Mouse (Mus musculus) lung, adult 2 months (tissue): Measurements from ENCODE around the gene Odf2l. TPM values are rescaled to one million over a fixed set of nuclear protein-coding genes. Genes with fewer than 3 reads are reported as not detected.

Source experiments
- DNase-seq: peaks from one replicate; pipeline ENCODE4 v3.0.0; 2022
- H3K4me1 ChIP-seq: fragments of 200-500 bp; 2 replicates; pipeline ENCODE4 v1.6.1; 2011; ENCODE audit warnings: low read length; ENCODE audit not compliant: control insufficient read depth, insufficient read depth
- H3K4me3 ChIP-seq: fragments of 200-500 bp; replicated peaks from 2 replicates; pipeline ENCODE3; 2011; ENCODE audit warnings: low read depth, mild to moderate bottlenecking, control low read depth, low read length; ENCODE audit errors: extremely low read depth
- CTCF ChIP-seq: fragments of 200-500 bp; IDR thresholded peaks from 2 replicates; pipeline ENCODE4 v1.5.1; 2011; ENCODE audit warnings: mild to moderate bottlenecking, low read length, control low read depth; ENCODE audit not compliant: insufficient read depth
- POLR2A ChIP-seq: fragments of 200-500 bp; IDR thresholded peaks from 2 replicates; pipeline ENCODE4 v1.6.1; 2011; ENCODE audit warnings: low read depth, mild to moderate bottlenecking, control low read depth, low read length, borderline replicate concordance; ENCODE audit errors: extremely low read depth
- WGBS: fragments of 180-500 bp; shearing (Covaris S2); methylation state at CpG from one replicate; pipeline ENCODE4 v1.1.7; 2018; 5-methylcytosine and 5-hydroxymethylcytosine counted together
- polyA plus RNA-seq: library from polyadenylated mRNA; depleted of rRNA; stranded (reverse); fragments of >200 nt; gene quantifications from 2 replicates; pipeline ENCODE4 v1.2.3, GENCODE M21; 2012

Odf2l gene
- polyA plus RNA-seq, 1 experiment: 2.6 TPM

DNA sequence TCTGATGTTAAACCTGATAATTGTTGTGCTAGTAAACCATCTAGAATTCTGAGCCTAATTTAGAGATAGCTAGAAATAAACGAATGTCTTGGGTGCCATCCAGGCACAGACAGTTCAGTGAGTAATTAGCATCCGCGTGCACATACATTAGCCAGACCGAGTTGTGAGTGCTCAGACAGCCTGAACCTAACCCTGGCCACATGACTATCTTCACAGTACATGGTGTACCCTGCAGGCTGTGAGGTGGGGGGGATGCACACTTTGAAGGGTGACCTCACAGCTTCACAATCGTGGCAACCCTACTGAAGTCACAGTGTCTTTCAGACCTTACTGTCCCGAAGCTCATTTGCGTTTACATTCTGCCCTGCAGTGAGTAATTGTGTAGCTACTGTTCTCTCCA lies 33.5 kb downstream of the Odf2l start:
- H3K4me1 ChIP-seq: no peaks in the 10 kb centered on the region
- TF ChIP-seq POLR2A: no peak
- H3K4me3 ChIP-seq: no peak overlapping the region
- 63% methylated on average over 7 of the region's 7 CpGs for WGBS
- DNase-seq: no peak

- H3K4me3 ChIP-seq: no peak overlapping the region
- TF ChIP-seq CTCF: no peak
- no peak for TF ChIP-seq POLR2A
- DNase-seq: no peak
- H3K4me1 ChIP-seq: no peaks in the 10 kb centered on the region
- WGBS: 85% methylated on average over 6 of the region's 6 CpGs
These were observed 38.5 kb downstream of the Odf2l start for GRCm38 (mm10) chr3:145156883-145157282.

GRCm38 (mm10) chr3:145158441-145158840 lies 40.1 kb downstream of the Odf2l start:
- TF ChIP-seq CTCF (no peak), POLR2A (no peak)
- Histone ChIP-seq H3K4me1 (no peaks in the 10 kb centered on the region), H3K4me3 (no peak overlapping the region)
- 86% methylated on average over 3 of the region's 3 CpGs for WGBS
- DNase-seq: no peak

DNA sequence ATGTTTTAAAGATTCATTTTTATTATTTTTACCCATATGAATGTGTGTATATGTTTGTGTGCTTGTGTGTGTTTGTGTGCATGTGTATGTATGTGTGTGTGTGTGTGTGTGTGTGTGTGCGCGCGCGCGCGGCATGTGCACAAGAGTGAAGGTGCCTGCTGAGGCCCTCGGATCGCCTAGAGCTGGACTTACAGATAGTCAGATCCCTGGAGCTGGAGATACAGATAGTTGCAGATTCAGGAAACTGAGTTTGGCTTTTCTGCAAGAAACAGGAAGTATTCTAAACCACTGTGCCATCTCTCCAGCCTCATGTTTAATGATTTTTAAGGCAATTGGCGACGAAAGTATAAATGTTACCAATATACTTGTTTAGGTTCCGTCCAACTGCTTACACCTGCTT lies 48.4 kb downstream of the Odf2l start:
- DNase-seq: no peak
- Histone ChIP-seq H3K4me3 (no peak overlapping the region), H3K4me1 (no peaks in the 10 kb centered on the region)
- WGBS: 86% methylated on average over 11 of the region's 11 CpGs
- TF ChIP-seq CTCF: no peak
- TF ChIP-seq POLR2A: no peak

- 58% methylated on average over 5 of the region's 5 CpGs for WGBS
- no peak for DNase-seq
- H3K4me3 ChIP-seq: no peak overlapping the region
- TF ChIP-seq POLR2A (no peak), CTCF (no peak)
- no peaks in the 10 kb centered on the region for H3K4me1 ChIP-seq
These were observed 49.4 kb downstream of the Odf2l start for GRCm38 (mm10) chr3:145167766-145168165.

DNA sequence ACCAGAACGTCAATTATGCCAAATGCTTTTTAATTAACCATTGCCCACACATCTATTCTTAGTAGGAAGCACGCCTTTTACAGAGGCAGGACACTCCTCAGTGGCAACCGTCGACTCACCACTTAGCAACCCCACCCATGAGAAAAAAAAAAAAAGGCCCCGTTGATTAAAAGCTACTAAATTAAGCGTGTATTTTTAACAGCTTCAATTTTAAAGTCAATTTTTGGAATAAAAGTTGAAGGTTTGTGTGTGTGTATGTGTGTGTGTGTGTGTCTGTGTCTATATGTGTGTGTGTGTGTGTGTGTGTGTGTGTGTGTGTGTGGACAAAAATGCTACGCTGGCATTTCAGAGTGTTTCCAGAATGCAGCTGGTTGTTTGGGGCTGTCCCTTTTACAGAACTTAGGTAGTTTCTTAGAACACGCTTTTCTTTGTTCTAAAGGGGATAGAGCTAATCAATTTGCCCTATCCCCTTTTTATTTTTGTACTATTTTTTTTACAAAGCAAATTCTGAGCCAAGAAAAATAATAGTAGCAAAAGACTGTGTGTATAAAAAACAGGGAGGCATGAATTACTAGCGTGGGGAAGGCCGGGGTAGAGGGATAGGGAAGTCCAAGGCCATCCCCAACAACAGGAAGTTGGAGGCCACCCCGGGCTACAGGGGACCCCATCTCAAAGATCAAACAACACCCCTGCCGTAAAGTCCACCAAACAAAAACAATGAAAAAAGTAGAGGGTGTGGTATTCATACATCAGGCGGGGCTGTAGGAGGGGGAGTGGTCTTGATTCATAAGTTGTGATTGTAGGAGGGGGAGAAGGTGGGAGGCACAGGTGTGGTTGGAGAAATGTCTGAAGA lies 50.7 kb downstream of the Odf2l start:
- no peak overlapping the region for H3K4me3 ChIP-seq
- TF ChIP-seq POLR2A (no peak), CTCF (no peak)
- no peak for DNase-seq
- WGBS: 66% methylated on average over 13 of the region's 13 CpGs
- no peaks in the 10 kb centered on the region for H3K4me1 ChIP-seq

DNA sequence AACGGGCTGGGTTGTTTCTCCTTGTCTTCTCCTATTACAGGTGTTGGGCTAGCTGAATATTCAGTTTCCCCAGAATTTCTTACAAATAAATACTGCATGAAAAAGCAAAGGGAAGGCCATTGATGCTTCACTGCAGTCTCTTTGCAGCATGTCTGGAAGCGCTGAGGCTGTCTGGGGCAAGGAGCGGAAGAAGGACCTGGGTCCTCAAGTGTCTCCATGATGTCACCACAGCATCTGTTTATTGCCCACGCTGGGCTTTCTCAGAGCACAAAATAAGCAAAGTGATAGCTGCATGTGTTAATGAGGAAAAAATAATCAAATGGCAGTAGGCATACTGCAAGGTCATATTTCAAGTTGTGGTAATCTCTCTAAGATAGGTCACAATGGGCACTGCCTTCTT lies 51.6 kb downstream of the Odf2l start:
- Histone ChIP-seq H3K4me1 (no peaks in the 10 kb centered on the region), H3K4me3 (no peak overlapping the region)
- no peak for DNase-seq
- TF ChIP-seq POLR2A: no peak
- TF ChIP-seq CTCF: no peak
- 83% methylated on average over 4 of the region's 4 CpGs for WGBS

GRCm38 (mm10) chr3:145170604-145171389 lies 52.4 kb downstream of the Odf2l start:
- no peaks in the 10 kb centered on the region for H3K4me1 ChIP-seq
- no peak overlapping the region for H3K4me3 ChIP-seq
- DNase-seq: no peak
- no peak for TF ChIP-seq CTCF
- 66% methylated on average over 6 of the region's 6 CpGs for WGBS

DNA sequence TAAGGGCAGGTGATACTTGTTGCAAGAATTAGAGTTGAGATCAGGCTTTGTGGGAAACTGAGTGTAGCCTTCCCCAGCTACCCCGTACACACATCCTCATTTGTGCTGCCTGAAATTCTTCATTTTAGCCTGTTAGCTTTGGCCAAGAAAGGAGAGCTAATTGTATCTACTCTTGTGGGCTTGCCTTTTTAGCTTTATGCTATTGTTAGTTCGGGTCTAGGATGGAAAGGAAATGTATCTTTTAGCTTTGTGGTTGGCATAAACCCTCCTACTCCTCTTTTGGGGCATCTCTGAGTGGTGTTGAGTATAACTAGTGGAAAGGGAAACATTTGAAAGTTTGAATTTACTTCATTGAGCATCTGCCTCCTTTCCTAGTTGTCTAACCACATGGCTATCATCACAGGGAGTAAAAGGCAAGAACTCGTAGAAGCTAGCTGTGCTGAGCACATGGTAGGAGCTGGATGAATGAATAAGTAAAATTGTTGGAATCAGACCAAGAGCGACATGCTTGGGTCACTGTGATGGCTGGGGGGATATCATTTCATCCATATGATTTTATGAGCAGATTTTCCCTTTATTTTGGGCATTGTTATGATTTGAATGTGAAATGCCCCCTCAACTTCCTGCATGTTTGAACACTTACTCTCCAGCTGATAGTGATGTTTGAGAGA lies 53.1 kb downstream of the Odf2l start:
- WGBS: 79% methylated on average over 4 of the region's 4 CpGs
- Histone ChIP-seq H3K4me1 (no peaks in the 10 kb centered on the region), H3K4me3 (no peak overlapping the region)
- TF ChIP-seq CTCF (no peak), POLR2A (no peak)
- no peak for DNase-seq

DNA sequence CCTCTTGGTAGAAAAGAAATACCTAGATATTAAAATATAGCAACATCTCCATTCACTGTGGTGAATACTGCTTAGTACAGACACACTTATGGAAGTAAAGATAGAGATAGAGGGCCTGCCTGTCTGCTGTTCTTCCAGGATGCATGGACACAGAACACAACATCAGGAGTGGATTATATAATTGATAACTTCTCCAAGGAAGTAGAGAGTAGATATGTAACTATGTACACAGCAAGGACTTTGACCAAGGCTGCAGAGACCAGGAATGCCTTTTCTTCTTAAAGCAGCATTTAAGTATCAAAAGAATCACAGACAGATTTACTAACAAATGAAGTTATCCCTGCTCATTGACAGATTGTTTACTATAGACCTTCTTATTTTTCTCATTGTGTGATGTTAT lies 66.3 kb downstream of the Odf2l start:
- Histone ChIP-seq H3K4me3 (no peak overlapping the region), H3K4me1 (no peaks in the 10 kb centered on the region)
- TF ChIP-seq CTCF (no peak), POLR2A (no peak)
- no peak for DNase-seq
